Mouse (Mus musculus) stomach, postnatal 0 days (tissue): Measurements from ENCODE around the gene Camsap1. TPM values are rescaled to one million over a fixed set of nuclear protein-coding genes. Genes with fewer than 3 reads are reported as not detected.

Experiments used
- ATAC-seq: fragments of 200-750 bp; cut with Nextera tagmentation; 2 replicates; pipeline ENCODE4 v1.8.0; 2017; ENCODE audit not compliant: low FRiP score, low TSS enrichment
- DNase-seq: peaks from one replicate; pipeline ENCODE4 v3.0.0-alpha.2; 2016; ENCODE audit warnings: low spot score
- H3K27ac ChIP-seq: fragments of 300-500 bp; sonication (generic); replicated peaks from 2 replicates; pipeline ENCODE4 v1.5.1; 2014; ENCODE audit warnings: mild to moderate bottlenecking, control low read depth
- H3K27me3 ChIP-seq: fragments of 300-500 bp; sonication (generic); 2 replicates; pipeline ENCODE4 v1.6.1; 2014; ENCODE audit warnings: low read length; ENCODE audit not compliant: control insufficient read depth, insufficient read depth
- H3K36me3 ChIP-seq: fragments of 300-500 bp; sonication (generic); 2 replicates; pipeline ENCODE4 v1.6.1; 2014; ENCODE audit warnings: low read length, mixed read lengths; ENCODE audit not compliant: control insufficient read depth, insufficient read depth
- H3K4me1 ChIP-seq: fragments of 300-500 bp; sonication (generic); replicated peaks from 2 replicates; pipeline ENCODE4 v1.6.1; 2014; ENCODE audit warnings: antibody characterized with exemption; ENCODE audit not compliant: control insufficient read depth, insufficient read depth
- H3K4me2 ChIP-seq: fragments of 300-500 bp; sonication (generic); replicated peaks from 2 replicates; pipeline ENCODE4 v1.6.1; 2014; ENCODE audit warnings: low read depth, mild to moderate bottlenecking, control low read depth, moderate library complexity
- H3K4me3 ChIP-seq: fragments of 300-500 bp; sonication (generic); 2 replicates; pipeline ENCODE4 v1.5.1; 2014; ENCODE audit warnings: low read depth, low read length, control low read depth
- H3K9ac ChIP-seq: fragments of 300-500 bp; sonication (generic); 2 replicates; pipeline ENCODE4 v1.6.1; 2014; ENCODE audit warnings: mild to moderate bottlenecking, low read length, control low read depth, mixed read lengths
- H3K9me3 ChIP-seq: fragments of 300-500 bp; sonication (generic); 2 replicates; pipeline ENCODE4 v1.6.1; 2016; ENCODE audit warnings: low read length; ENCODE audit not compliant: control insufficient read depth
- CTCF ChIP-seq: IDR thresholded peaks from 2 replicates; pipeline ENCODE4 v1.5.1; 2016; ENCODE audit warnings: antibody characterized with exemption, low read depth, mild to moderate bottlenecking, moderate library complexity
- EP300 ChIP-seq: optimal IDR thresholded peaks from 2 replicates; pipeline ENCODE3; 2016; ENCODE audit warnings: antibody characterized with exemption
- WGBS: fragments of 180-500 bp; shearing (Covaris S2); extraction: QIAGEN DNeasy Blood & Tissue Kit; methylation state at CpG from one replicate; pipeline ENCODE4 v1.1.7; 2014; 5-methylcytosine and 5-hydroxymethylcytosine counted together
- polyA plus RNA-seq: library from polyadenylated mRNA; unstranded; fragments of >200 nt; fragmentation: Nextera tagmentation; extraction: Ambion mirVana; gene quantifications from 2 replicates; pipeline ENCODE4 v1.2.1, GENCODE M21; 2015

Camsap1 gene
- polyA plus RNA-seq, 1 experiment from 2014 or later, result 6.5 TPM

- Histone ChIP-seq H3K4me3 (no peak overlapping the region), H3K27ac (no peak overlapping the region), H3K9me3 (no peaks in the 10 kb centered on the region), H3K36me3 (peaks cover 34% of the 10 kb centered on the region), H3K27me3 (no peaks in the 10 kb centered on the region), H3K4me1 (no peaks in the 10 kb centered on the region), H3K4me2 (no peak overlapping the region), H3K9ac (no peak overlapping the region)
- WGBS, result 48% methylated on average over 1 of the region's 1 CpGs
- DNase-seq, result no peak
- no peak for ATAC-seq
- TF ChIP-seq EP300, result no peak
- no peak for TF ChIP-seq CTCF
These were observed 28.3 kb upstream of the Camsap1 start for GRCm38 (mm10) chr2:26011420-26011819.

- Histone ChIP-seq H3K9me3 (no peaks in the 10 kb centered on the region), H3K9ac (no peak overlapping the region), H3K36me3 (peaks cover 29% of the 10 kb centered on the region), H3K4me2 (no peak overlapping the region), H3K4me1 (no peaks in the 10 kb centered on the region), H3K27ac (no peak overlapping the region), H3K27me3 (no peaks in the 10 kb centered on the region), H3K4me3 (no peak overlapping the region)
- 94% methylated on average over 2 of the region's 2 CpGs for WGBS
- no peak for DNase-seq
- TF ChIP-seq EP300, result no peak
- no peak for TF ChIP-seq CTCF
- ATAC-seq, result 0 out of 2 replicates have a peak, but pooled peaks have one; percentile 45
These were observed 18.9 kb upstream of the Camsap1 start for GRCm38 (mm10) chr2:26002001-26002400.

GRCm38 (mm10) chr2:26001136-26001535, 18.1 kb upstream of the Camsap1 start:
- no peak overlapping the region for H3K27ac ChIP-seq
- no peak for TF ChIP-seq CTCF
- TF ChIP-seq EP300, result no peak
- DNase-seq, result no peak
- 92% methylated on average over 5 of the region's 5 CpGs for WGBS
- H3K4me1 ChIP-seq, result no peaks in the 10 kb centered on the region
- no peaks in the 10 kb centered on the region for H3K9me3 ChIP-seq
- H3K36me3 ChIP-seq, result peaks cover 30% of the 10 kb centered on the region
- no peak overlapping the region for H3K4me2 ChIP-seq
- ATAC-seq, result no peak
- no peaks in the 10 kb centered on the region for H3K27me3 ChIP-seq
- H3K9ac ChIP-seq, result no peak overlapping the region
- no peak overlapping the region for H3K4me3 ChIP-seq

- Histone ChIP-seq H3K27me3 (no peaks in the 10 kb centered on the region), H3K4me1 (no peaks in the 10 kb centered on the region), H3K4me3 (no peak overlapping the region), H3K4me2 (no peak overlapping the region), H3K36me3 (peaks cover 15% of the 10 kb centered on the region; the same call in 1 of the 2 replicates), H3K9ac (no peak overlapping the region), H3K9me3 (no peaks in the 10 kb centered on the region), H3K27ac (no peak overlapping the region)
- ATAC-seq (no peak), DNase-seq (no peak)
- WGBS, result 67% methylated on average over 3 of the region's 3 CpGs
- TF ChIP-seq CTCF (no peak), EP300 (no peak)
These were observed 14.6 kb upstream of the Camsap1 start for GRCm38 (mm10) chr2:25997716-25998115.

- H3K9ac ChIP-seq, result no peak overlapping the region
- H3K9me3 ChIP-seq, result no peaks in the 10 kb centered on the region
- DNase-seq (no peak), ATAC-seq (no peak)
- H3K4me3 ChIP-seq, result no peak overlapping the region
- no peaks in the 10 kb centered on the region for H3K27me3 ChIP-seq
- H3K4me2 ChIP-seq, result no peak overlapping the region
- H3K36me3 ChIP-seq, result 0 out of 2 replicates have a peak, but pooled peaks cover 9% of the 10 kb centered on the region
- no peak overlapping the region for H3K27ac ChIP-seq
- TF ChIP-seq CTCF (no peak), EP300 (no peak)
- WGBS, result 82% methylated on average over 3 of the region's 3 CpGs
- no peaks in the 10 kb centered on the region for H3K4me1 ChIP-seq
These were observed 11.7 kb upstream of the Camsap1 start for GRCm38 (mm10) chr2:25994791-25995190.

GRCm38 (mm10) chr2:25992285-25992684, 9.2 kb upstream of the Camsap1 start:
- 0 out of 2 replicates have a peak, but pooled peaks cover 3% of the 10 kb centered on the region for H3K36me3 ChIP-seq
- no peak overlapping the region for H3K27ac ChIP-seq
- no peaks in the 10 kb centered on the region for H3K27me3 ChIP-seq
- no peaks in the 10 kb centered on the region for H3K4me1 ChIP-seq
- H3K9me3 ChIP-seq, result no peaks in the 10 kb centered on the region
- ATAC-seq (no peak), DNase-seq (no peak)
- no peak overlapping the region for H3K4me2 ChIP-seq
- TF ChIP-seq CTCF (no peak), EP300 (no peak)
- 77% methylated on average over 2 of the region's 2 CpGs for WGBS
- H3K4me3 ChIP-seq, result no peak overlapping the region
- H3K9ac ChIP-seq, result no peak overlapping the region
